Mouse (Mus musculus) ovary, postnatal 10 days (tissue): ENCODE measurements around the gene Fmo2.

Source experiments
- DNase-seq: peaks from one replicate; pipeline ENCODE4 v3.0.0; 2022; ENCODE audit warnings: low spot score

Gene Fmo2

DNA sequence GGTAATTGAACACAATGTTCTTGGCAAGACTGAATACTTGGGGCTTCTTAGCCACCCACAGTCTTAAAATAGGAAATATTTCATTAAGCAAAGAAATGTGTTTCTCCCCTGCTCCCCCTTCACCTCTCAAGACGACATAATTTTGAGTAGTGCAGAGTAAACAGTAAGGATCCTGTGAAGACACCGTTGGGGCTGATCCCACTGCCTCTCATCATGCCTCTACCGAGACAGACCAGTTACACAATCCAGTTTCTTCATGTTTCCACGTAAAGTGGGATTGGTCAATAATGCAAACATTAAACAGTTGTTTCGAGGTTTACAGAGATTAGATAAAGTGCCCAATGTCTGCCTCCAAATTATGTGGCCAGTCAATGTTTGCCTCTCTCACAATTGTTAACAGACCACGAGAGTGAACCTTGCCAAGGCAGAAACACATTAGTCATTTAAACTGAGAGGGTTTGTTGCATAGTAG is 6.5 kb downstream of the Fmo2 start:
- no peak for DNase-seq

DNA sequence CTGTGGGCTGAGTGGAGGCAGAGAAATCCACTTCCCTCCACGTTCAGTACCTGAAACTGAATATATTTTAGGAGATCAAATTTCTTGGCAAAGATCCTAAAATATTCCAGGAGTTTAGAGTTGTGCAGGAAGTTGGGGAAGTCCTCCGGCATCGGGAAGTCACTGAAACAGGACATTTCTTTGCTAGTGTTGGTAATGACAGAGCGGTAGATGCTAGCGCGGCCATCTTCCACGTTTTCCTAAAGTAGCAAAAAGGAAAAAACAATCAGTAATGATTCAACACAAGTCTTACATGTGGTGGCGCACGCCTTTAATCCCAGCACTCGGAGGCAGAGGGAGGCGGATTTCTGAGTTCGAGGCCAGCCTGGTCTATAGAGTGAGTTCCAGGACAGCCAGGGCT is 9.9 kb downstream of the Fmo2 start:
- no peak for DNase-seq

DNA sequence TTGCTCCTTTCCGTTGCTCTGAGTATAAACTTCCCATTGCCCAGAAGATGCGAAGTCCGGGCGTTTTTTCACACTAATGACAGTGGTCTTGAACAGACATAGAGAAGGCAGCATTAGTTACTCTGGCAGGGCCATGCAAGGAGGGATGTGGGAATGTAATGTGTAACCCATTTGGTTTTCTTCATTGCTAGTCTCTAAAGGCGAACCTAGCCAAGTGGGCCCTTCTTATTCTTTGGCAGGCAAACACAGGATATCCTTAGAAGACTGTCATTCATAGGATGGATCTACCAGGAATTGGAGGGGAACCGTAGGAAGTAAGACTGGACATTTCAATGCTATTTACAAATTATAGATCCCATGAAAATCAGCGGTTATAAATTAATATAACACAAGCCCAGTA is 10.9 kb downstream of the Fmo2 start:
- no peak for DNase-seq

DNA sequence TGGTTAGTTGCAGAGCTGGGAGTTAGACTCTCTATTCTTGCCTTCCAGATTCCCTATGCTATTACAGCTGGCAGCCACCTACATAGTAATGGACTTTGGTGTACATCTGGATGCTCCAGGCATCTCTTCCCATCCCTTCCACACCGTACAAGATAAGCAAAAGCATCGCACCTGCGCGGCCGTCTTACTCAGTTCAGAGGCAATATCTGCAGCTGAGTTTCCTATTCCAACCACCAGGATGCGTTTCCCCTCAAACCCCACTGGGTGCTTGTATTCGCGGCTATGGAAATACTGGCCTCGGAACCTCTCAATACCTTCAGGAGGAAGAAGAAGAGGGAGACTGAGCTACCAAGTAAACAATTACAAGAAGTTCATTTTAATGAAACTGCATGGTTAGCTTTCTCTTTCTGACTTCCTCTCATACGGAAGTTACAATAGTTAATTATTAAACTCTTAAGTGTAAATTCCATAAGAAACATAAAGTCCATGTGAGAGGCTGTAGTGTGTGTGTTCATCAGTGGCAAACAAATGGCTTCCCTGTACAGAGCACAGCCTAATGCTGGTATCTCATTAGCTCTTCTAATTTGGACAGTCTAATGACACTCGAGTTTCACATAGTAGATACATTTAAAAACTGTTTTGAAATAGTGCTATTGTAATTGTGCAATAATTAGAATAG is 12.2 kb downstream of the Fmo2 start:
- no peak for DNase-seq

DNA sequence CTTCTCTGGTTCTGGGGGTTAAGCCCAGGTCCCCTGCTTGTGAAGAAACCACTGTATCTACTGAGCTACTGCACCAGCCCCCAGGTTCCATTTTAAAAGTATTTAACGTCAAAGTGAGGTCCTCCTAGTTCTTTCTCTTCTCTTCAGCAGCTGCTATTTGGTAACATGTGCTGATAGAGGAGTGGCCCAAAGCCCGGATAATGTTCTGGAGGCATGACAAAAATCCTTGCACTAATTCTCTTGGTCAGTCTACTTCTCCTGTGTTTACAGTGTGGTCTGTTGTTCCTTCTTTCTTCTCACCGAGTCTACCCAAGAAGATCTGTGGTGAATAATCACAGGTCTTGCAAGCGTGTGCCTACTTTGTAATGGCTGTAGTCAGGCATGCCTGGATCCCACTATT is 15.8 kb downstream of the Fmo2 start:
- no peak for DNase-seq

DNA sequence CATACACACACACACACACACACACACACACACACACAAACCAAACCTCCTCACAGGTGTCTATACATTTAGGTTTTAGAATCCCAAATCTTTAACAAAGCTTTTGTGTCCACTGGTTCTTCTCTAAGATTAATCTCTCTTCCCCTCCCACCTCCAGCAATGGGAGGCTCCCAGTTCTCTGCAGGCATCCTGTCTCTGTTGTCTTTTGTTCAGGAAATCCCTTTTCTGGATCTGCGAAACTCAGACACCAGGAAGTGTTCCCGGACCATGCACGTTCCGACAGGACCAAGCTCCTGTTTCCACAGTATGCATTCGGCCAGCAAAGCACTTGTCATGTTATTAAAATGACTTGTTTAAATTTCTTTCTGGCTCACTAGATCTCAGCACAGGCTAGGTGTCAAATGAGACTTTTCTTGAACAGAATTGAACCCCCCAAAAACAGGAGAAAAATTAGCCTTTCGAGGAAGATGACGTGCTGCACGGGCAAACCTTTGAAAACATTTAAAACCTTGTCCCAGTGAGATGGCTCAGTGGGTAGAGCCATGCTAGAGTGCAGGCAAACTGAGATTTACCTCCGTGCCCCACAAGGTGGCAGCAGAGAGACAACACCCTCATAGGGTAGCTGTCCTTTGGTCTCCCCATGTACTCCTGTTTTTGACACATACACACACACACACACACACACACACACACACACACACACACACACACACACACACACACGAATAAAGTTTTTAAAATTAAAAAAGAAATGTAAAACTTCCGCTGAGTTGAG is 18.7 kb downstream of the Fmo2 start:
- DNase-seq, result no peak

DNA sequence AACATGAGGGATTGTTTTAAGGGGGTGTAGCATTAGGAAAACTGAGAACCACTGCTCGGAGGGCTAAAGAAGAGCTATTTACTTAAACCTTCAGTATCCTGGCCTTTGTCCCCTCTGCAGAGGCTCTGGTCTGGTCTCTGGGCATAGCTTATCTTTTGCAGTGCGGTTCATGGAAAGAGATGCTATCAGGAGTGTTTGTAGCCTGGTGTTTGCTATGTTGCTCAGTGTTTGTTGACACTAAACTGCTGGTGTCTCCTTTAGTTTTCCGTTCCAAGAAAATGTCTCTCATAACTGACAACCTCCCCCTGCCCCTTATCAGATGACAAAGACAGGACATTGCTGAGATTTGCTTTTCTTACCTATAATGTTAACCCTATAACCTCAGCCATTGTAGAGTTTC is 23.4 kb downstream of the Fmo2 start:
- DNase-seq, result no peak

DNA sequence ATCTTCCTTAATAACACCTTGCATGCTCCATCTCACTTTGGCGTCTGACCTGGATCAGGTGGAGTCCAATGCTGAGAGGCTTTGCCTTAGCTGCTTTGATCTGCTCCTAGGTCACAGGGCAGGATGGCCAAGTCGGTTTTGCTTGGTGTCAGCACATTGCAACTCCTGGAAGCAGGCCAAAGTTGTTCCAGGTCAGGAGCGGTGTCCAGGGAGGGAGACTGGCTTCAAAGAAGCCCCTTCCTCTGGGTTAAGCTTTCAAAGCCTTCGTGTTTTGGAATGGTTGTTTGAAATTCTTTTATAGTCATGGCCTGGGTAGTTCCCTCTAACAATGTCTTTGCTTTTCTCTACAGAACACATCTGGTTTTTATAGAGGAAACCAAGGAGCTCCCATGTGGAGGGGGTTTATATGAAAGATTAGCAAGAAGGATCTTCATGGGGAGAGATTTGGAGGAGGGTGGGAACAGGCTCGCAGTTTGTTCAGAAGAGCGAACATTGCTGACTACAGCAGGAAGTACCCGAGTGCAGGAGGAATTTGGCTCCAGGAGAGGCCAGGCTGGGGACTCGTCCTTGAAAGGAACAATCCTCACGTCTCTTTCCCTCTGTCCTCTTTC is 26.7 kb downstream of the Fmo2 start:
- DNase-seq, result no peak

DNA sequence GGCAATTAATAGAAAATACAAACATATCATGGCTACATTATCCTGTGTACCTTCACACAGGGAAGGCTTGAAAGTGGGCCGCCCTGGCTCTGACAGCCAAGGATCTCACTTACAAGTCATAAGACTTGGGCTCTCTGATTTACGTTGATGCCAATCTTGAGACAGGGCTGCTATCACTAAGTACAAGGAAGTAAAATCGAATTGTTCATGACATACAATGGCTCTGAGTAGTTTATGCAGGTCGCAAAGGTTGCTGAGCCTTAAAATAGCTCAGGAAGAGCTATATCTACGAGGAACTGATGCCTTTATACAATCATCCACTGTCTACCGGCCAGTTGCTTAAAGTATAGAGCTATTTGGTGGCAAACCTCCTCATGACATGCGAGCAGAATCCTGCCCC is 27.5 kb downstream of the Fmo2 start:
- no peak for DNase-seq

DNA sequence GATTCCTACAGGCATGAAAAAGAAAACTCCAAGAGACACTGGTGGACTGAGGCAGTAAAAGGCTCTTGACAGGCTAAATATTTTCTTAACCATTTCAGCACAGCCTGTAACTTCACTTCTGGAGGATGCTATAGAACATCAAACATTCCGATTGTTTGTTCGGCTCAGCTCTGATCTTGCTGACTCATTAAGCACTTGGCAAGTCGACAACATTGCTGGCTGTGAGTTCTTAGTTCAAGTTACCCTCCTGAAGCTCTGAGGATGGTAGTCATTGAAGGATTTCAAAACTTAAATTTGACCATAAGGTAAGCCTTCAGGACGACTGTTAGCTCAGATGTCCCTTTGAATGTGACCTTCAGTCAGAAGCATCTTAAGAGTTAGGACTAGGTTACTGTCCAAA is 31.1 kb downstream of the Fmo2 start:
- DNase-seq, result no peak

DNA sequence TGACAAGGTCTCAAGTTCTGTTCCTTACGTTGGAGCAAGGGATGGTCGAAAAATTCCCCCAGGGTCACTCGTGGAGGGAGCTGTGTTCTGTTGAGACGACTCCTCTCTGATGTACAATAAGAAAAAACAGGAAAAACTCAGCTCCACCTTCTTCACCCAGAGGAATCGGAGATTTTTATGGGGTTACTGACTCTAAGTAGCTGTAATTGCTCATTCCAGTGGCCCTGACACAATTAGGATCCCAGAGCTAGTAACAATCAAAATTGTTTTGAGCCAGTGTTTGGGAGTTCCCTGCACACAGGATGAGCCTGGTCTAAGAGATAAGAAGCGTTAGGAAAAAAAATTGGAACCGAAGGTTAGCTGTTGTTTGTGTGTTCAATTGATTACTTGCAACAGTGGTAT is 32.2 kb downstream of the Fmo2 start, which contains the start of gene Fmo1:
Fmo1 (minus strand) TSS at position 331 of the 402 bp plus-strand sequence.
- DNase-seq, result no peak

DNA sequence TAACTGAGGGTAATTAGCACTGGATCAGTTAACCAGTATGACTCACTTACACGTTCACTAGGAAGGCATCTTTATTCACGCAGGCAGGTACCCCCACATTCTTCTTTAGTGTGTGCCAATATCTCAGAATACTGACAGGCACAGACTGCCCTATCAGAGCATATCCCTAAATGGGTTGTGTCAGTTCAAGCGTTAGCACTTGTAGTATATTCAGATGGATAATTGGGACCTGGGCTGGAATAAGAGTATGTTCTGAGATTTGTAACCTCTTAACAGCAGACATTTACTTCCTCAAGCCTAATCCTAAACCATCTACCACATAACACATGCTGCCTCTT is 33.1 kb downstream of the Fmo2 start:
- DNase-seq, result no peak

DNA sequence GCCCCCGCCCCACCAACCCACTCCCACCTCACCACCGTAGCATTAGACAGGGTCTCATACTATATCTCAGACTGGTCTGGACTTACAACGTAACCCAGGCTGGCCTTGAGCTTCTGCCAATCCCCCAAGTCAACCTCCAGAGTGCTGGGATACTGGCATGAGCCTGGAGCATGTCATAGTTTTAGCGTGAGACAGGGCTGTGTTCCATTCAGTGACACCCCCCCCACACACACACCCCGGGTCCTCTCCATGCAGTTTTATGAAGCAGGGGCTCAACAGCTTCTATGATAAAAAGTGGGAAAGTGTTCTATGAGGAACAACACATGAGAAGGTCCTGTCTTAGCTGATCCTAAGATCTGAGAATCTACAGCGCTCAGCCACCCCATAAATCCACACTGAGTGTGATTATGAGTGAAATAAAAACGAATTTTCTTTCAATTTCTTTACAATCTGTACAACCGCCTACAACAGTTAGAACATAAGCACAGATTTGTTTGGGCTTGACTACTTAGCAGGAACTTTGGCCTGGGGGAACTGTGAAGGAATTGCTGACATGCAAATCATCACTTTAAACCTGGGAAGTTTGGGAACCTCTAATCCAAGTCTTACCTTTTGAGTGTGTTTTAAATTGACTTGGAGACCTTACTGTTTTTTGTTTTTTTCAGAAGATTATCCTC is 33.6 kb downstream of the Fmo2 start:
- no peak for DNase-seq

DNA sequence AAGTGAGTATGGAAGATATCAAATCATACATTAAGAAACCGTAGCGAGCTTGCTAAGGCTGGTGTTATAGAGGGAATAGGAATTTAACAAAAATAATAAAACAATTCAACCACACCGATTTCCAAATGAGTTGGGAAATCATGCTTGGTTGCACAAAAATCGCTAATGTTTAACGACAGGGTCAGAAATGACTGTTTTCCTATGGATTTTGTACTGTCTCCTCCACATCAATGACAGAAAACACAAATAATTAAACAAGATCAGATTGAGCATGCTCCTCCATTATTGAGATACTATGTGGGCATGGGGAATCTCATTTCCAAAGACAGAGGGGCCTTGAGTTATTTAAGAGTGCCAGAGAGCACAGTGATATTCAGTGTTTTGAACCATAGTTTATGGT is 34.2 kb downstream of the Fmo2 start:
- no peak for DNase-seq

DNA sequence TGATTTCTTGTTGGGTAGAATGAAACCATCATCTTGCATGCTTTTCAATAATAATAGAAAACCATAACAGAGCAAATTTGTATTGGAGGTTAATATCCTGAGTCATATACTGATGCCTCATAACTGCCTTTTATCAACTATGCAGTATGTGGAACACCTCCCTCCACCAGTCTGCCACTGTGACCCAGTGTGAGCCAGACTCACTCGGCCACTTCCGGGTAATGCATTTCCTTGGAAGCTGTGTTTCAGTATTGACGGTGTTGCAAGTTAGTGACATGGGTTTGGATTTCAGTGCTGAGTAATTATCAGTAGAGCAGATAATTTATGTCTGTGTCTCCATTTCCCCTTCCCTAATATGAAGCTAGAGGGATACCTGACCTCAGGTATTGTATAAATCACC is 34.9 kb downstream of the Fmo2 start:
- no peak for DNase-seq

DNA sequence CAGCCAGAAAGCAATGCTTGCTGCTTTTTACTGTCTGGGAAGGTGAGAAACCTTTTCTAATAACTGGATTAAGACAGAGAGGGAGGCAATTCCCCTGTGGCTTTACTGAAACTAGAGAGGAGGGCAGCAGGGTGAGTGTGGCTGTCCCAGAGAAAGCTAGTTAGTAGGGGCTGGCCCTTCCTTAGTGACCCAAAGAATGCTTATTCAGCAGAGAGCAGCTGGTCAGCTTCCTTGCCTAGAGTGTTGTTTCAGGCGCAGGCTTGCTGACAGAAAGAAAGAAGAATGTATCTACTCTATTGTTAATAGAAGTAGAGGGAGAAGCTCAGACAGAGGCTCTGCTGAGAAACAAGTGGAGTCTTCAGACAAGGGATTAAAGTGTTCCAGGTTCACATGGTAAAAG is 36.2 kb downstream of the Fmo2 start:
- no peak for DNase-seq

DNA sequence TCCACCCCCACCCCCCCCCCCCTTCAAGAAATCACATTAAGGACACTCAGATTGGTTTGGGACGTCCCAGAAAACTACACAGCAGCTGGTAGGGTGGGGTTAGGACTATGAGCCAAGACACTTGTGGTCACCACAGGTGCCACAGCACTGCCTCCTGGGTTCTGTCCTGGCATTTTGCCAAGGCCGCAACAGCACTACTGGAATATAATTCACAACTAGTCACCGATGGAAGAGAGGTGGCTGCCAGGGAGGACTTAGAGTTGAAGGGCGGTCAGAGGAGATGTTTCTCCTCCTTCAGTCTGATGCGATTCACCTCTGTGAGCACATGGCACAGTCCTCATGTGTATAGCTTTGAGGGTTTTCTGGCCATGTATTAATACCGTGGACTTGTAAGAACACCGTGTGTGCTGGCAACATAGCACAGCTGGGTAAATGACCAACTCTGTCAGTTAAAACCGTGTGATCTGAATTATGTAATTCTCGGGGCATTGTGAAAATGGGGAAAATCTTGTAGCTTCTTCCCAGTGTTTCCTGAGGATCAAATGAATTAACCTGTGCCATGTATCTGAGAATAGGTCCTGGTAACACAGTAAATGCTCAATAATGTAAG is 38.4 kb downstream of the Fmo2 start:
- no peak for DNase-seq

DNA sequence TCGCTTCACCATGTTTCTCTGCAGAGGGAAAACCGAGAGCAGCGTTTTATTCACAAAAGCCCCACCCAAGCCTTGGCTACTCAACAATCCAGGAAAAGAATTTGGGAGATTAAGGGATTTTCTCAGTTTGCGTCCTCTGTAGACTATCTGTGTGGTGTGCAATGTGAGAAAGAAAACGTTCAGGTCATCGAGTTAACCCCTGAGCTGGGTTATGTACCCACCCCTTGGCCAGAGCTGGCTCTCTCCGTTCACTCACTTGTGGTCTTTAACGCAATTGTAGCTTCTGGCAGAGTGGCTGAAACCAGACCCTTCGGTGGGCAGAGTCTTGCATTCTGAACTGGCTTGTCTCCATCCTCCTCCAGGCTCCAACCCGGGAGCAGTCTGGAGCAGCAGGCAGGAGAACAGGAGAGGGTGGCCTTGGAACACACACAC is 39.0 kb downstream of the Fmo2 start:
- no peak for DNase-seq

DNA sequence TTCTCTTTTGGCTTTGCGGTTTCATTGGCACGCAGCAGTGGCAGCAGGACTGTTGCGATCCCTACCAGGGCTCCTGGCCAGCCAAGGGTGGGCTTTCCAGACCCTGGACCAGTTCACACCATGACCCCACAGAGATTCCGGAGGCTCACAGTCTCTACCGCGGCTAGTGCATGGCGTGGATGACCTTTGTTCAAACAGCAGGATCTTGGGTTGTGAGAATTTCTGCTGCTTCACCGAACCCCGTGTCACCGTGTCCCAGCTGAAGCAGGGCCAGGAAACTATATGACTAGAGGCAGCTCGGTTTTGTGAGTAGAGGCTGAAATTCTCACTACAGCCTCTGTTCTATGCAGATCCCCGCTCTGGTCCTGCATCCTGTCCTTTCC is 39.8 kb downstream of the Fmo2 start:
- no peak for DNase-seq

DNA sequence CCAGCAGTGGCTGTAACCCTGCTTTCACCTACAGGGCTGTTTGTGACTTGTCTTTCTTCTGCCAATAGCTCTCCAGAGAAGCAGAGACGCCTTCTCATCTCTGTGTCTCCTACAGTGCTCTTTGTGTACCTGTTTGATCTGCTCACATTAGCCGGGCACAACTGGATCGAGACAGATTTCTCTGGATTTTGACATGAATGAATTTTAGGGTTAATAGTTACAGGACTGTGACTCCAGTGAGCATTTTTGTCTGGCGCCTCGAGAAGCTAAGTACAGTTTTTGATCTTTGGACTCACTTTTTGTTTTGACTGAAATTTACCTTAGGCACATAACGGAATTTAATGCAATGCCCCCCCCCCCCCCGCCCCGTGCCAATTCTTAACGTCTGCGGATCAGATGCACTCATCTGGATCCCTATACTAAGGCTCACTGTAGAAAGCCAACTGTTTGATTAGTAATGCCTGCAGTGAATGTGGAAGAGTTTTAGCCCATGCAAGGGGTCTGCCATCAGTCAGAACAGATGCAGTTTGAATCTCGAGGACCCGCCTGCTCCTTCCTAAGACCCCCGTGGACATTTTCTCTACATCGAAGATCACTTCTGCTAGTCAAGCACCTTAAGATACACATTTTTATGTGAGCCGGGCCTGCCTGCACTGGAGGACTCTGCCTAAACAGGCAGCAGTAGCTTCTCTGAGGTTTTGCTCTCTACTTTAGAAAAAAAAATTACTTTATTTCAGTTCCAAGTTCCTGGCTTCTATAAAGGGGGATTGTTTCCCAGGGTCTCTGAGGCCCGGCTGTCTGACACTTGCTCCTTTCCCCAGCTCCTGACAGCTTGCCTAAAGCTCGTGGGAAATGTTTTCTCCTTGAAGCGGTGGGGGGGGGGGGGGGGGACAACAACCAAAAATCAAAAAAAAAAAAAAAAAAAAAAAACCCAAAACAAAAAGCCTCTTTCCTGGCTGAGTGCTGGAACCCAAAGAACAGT is 40.5 kb downstream of the Fmo2 start:
- DNase-seq, result no peak

DNA sequence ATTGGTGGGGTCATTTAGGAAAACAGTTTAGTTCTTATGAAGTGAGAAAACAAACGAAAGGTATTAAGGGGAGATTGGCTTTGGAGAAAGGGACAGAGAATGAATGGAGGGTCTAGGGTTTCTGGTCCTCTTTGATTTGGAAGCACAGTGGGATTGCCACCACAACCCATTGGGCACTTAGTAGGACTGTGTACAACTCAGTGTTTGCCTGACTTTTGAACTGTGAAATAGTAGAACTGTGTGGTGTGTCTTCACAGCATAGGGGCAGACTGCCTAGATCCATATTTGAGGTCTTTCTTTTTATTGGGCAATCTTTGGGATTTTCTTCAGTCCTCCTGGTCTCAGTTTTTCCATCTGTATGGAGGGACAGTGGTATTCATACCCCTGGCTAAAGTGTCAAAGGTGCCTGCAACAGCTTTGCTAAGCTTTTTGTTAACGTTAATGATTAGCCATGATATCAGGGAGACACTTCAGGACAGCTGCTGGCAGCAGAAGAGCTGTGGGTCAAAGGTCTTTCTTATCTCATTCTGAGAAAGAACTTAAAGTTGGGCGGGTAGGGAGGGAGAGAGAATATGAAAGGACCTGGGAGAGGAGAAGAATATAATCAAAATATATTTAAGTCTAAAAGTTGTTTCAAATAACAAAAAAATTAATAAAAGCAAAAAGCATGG is 44.6 kb downstream of the Fmo2 start:
- no peak for DNase-seq
